Mouse (Mus musculus) E14TG2a.4 (cell line): ENCODE results near the gene Wnt9b.

Source experiments
- CTCF ChIP-seq: conservative IDR thresholded peaks from 2 replicates; pipeline ENCODE4 v1.5.1; 2014; ENCODE audit warnings: low read length
- POU5F1 ChIP-seq: IDR thresholded peaks from 2 replicates; pipeline ENCODE4 v1.6.1; 2014; ENCODE audit warnings: low read length, borderline replicate concordance

GRCm38 (mm10) chr11:103697565-103698176 is 52.0 kb downstream of the Wnt9b start, which contains the start of gene Gosr2:
- TF ChIP-seq CTCF, result no peak
- TF ChIP-seq POU5F1, result no peak
